Mouse (Mus musculus): ENCODE results near the gene Tbpl1. TPM values are rescaled to one million over a fixed set of nuclear protein-coding genes. Genes with fewer than 3 reads are reported as not detected.

The Tbpl1 gene
- polyA plus RNA-seq, 1 experiment from 2014 or later, result 42.2 TPM

DNA sequence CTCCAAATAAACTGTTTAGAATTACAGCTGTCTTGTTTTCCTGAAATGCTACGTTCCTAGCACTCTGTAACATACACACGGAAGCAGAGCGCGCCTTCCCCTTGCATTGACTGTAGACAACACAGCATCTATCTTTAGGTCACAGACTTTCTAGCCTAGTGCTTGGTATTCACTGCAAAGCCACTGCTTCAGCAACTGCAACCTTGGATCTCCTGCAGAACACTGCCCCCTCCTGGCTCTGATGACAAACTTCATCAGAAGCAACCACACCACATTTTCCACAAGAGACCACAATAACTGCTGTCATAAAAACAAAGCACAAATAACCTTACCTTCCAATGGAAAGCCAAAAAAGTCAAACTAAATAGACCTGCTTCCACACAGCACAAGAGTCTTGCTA lies 17.2 kb downstream of the Tbpl1 start:
- Histone ChIP-seq H3K9ac (replicated peaks; ENCODE audit: low read depth) (no peak overlapping the region), H3K27me3 (replicated peaks; ENCODE audit: insufficient read depth, low read length) (no peaks in the 10 kb centered on the region), H3K27ac (ENCODE audit: low read length) (no peak overlapping the region), H3K36me3 (ENCODE audit: insufficient read depth, low read length) (no peaks in the 10 kb centered on the region), H3K4me2 (replicated peaks; ENCODE audit: low read depth, low read length) (no peak overlapping the region), H3K9me3 (ENCODE audit: low read length) (no peaks in the 10 kb centered on the region), H3K4me1 (ENCODE audit: insufficient read depth, low read depth, low read length) (no peaks in the 10 kb centered on the region), H3K4me3 (ENCODE audit: low read depth, low read length) (no peak overlapping the region)
- ATAC-seq, result peak; percentile 48; the same call in 1 of the 2 replicates
- 54% methylated on average over 4 of the region's 4 CpGs for WGBS
- peak; percentile 86 for DNase-seq (ENCODE audit: low spot score)
- TF ChIP-seq CTCF (IDR thresholded peaks at IDR 0.05) (peak; percentile 90), EP300 (IDR thresholded peaks at IDR 0.05) (no peak)

DNA sequence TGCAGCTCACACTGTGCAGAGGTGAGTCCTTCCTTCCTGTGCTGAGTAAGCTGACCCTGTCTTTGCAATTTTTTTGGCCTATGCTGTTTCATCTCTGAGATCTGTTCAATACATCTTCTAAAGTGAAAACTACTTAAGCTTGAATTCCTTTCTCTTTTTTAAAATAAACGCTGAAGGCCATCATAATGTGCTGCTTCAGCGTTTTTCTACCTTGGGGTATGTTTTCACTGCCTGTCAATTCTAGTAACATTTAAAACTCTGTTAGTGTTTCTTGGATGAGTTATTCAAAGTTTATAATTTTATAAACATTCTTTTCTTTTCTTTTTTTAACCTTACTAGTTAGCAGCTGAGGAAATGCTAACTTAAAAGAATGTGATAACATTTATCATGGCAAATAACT lies 18.8 kb downstream of the Tbpl1 start:
- H3K9me3 ChIP-seq (ENCODE audit: low read length), result no peaks in the 10 kb centered on the region
- H3K36me3 ChIP-seq (ENCODE audit: insufficient read depth, low read length), result no peaks in the 10 kb centered on the region
- DNase-seq (ENCODE audit: low spot score) (no peak), ATAC-seq (no peak)
- no peak overlapping the region for H3K4me3 ChIP-seq (ENCODE audit: low read depth, low read length)
- WGBS, result 45% methylated on average over 2 of the region's 2 CpGs
- TF ChIP-seq EP300 (IDR thresholded peaks at IDR 0.05), result no peak
- TF ChIP-seq CTCF (IDR thresholded peaks at IDR 0.05), result no peak
- H3K27me3 ChIP-seq (replicated peaks; ENCODE audit: insufficient read depth, low read length), result no peaks in the 10 kb centered on the region
- no peak overlapping the region for H3K9ac ChIP-seq (replicated peaks; ENCODE audit: low read depth)
- no peaks in the 10 kb centered on the region for H3K4me1 ChIP-seq (ENCODE audit: insufficient read depth, low read depth, low read length)
- no peak overlapping the region for H3K4me2 ChIP-seq (replicated peaks; ENCODE audit: low read depth, low read length)
- no peak overlapping the region for H3K27ac ChIP-seq (ENCODE audit: low read length)

DNA sequence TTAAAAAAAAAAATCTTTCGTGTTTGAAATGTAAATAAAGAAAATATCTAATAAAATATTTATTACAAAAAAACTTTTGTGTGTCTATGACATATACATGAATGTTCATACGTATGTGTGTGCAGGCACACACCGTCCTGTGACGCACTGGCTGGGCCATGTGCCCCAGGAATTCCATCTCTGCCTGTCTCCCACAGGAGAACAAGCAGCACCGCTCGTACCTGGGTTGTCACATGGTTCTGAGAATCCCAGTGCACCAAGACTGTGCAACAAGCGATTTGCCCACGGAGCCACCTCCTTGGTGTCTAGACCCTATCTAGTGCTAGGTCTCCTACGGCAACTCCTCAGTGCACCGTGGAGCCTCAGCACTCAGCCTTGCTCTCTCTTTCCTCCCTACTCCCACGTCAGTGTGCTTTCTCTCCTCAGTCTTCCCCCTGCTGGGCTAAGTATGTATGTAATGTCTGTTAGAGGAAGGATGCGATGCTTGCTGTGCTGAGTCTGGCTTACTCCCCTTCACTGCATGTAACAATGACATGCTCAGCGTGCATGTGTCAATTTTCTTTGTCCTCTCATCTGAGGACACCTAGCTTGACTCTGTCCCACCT lies 21.5 kb downstream of the Tbpl1 start:
- peaks cover 15% of the 10 kb centered on the region; the same call in 1 of the 2 replicates for H3K36me3 ChIP-seq (ENCODE audit: insufficient read depth, low read length)
- no peak overlapping the region for H3K9ac ChIP-seq (replicated peaks; ENCODE audit: low read depth)
- no peaks in the 10 kb centered on the region for H3K9me3 ChIP-seq (ENCODE audit: low read length)
- H3K4me3 ChIP-seq (ENCODE audit: low read depth, low read length), result no peak overlapping the region
- TF ChIP-seq CTCF (IDR thresholded peaks at IDR 0.05), result no peak; the same call in 1 of the 2 replicates
- H3K4me1 ChIP-seq (ENCODE audit: insufficient read depth, low read depth, low read length), result no peaks in the 10 kb centered on the region
- 89% methylated on average over 13 of the region's 13 CpGs for WGBS
- H3K27me3 ChIP-seq (replicated peaks; ENCODE audit: insufficient read depth, low read length), result no peaks in the 10 kb centered on the region
- no peak overlapping the region for H3K4me2 ChIP-seq (replicated peaks; ENCODE audit: low read depth, low read length)
- ATAC-seq (no peak), DNase-seq (ENCODE audit: low spot score) (no peak)
- no peak overlapping the region for H3K27ac ChIP-seq (ENCODE audit: low read length)

DNA sequence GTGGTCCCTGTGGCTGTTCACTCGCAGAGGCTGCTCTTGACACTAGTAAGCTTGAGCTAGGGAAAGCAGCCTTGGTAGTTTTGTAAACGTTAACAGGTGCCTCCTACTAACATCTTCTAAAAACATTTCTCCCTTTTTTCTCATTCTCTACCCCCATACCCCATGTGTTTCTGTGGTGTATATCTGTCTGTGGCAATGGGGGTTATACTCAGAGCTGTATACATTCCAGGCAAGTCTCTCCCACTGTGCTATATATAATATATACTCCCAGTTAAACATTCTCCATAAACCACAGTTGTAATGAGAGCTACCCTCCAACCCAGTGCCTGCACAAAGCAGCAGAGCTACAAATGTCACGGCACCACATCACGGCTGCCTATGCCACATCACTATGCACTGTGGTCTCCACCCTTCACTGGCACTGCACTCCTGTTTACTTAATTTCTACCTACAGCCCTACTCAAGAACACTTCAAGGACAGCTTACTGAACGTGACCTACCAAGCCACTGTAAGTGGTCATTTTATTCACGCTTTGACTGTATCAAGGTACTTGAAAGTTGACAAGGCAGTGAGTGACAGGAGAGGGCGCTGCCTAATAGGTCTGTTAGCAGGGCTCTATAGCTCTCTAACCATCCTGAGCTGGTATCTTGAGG lies 23.4 kb downstream of the Tbpl1 start:
- TF ChIP-seq CTCF (IDR thresholded peaks at IDR 0.05) (peak; percentile 54), EP300 (IDR thresholded peaks at IDR 0.05) (peak; percentile 40; the same call in 1 of the 2 replicates)
- Histone ChIP-seq H3K4me3 (ENCODE audit: low read depth, low read length) (no peak overlapping the region), H3K4me2 (replicated peaks; ENCODE audit: low read depth, low read length) (no peak overlapping the region), H3K4me1 (ENCODE audit: insufficient read depth, low read depth, low read length) (no peaks in the 10 kb centered on the region), H3K9me3 (ENCODE audit: low read length) (no peaks in the 10 kb centered on the region), H3K27me3 (replicated peaks; ENCODE audit: insufficient read depth, low read length) (no peaks in the 10 kb centered on the region), H3K36me3 (ENCODE audit: insufficient read depth, low read length) (peaks cover 15% of the 10 kb centered on the region; the same call in 1 of the 2 replicates), H3K9ac (replicated peaks; ENCODE audit: low read depth) (no peak overlapping the region), H3K27ac (ENCODE audit: low read length) (no peak overlapping the region)
- peak; percentile 82 for DNase-seq (ENCODE audit: low spot score)
- peak; percentile 96 for ATAC-seq
- 62% methylated on average over 7 of the region's 7 CpGs for WGBS

DNA sequence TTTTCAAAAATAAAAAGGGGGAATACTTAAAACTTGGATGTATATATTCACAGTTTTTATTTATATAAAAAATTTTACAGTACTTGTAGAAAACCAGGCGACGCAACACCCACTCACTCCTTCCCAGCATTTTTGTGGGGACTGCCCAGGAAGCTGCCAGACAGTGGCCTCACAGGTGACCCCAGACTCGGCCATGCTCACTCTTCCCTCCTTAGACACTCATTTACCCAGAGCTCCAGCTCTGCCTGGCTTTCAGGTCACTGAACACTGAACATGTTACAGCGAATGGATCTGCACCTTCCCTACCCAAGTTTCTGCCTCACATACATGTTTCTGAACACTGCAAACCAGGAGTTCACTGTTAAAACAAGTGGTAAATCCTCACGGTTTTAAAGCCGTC lies 27.9 kb downstream of the Tbpl1 start:
- Histone ChIP-seq H3K27ac (ENCODE audit: low read length) (no peak overlapping the region), H3K4me2 (replicated peaks; ENCODE audit: low read depth, low read length) (no peak overlapping the region), H3K9ac (replicated peaks; ENCODE audit: low read depth) (no peak overlapping the region), H3K36me3 (ENCODE audit: insufficient read depth, low read length) (peaks cover 15% of the 10 kb centered on the region; the same call in 1 of the 2 replicates), H3K9me3 (ENCODE audit: low read length) (no peaks in the 10 kb centered on the region), H3K4me1 (ENCODE audit: insufficient read depth, low read depth, low read length) (peaks cover 6% of the 10 kb centered on the region; the same call in 1 of the 2 replicates), H3K4me3 (ENCODE audit: low read depth, low read length) (no peak overlapping the region), H3K27me3 (replicated peaks; ENCODE audit: insufficient read depth, low read length) (no peaks in the 10 kb centered on the region)
- ATAC-seq (no peak), DNase-seq (ENCODE audit: low spot score) (no peak)
- WGBS, result 91% methylated on average over 6 of the region's 6 CpGs
- TF ChIP-seq EP300 (IDR thresholded peaks at IDR 0.05) (no peak), CTCF (IDR thresholded peaks at IDR 0.05) (no peak)

DNA sequence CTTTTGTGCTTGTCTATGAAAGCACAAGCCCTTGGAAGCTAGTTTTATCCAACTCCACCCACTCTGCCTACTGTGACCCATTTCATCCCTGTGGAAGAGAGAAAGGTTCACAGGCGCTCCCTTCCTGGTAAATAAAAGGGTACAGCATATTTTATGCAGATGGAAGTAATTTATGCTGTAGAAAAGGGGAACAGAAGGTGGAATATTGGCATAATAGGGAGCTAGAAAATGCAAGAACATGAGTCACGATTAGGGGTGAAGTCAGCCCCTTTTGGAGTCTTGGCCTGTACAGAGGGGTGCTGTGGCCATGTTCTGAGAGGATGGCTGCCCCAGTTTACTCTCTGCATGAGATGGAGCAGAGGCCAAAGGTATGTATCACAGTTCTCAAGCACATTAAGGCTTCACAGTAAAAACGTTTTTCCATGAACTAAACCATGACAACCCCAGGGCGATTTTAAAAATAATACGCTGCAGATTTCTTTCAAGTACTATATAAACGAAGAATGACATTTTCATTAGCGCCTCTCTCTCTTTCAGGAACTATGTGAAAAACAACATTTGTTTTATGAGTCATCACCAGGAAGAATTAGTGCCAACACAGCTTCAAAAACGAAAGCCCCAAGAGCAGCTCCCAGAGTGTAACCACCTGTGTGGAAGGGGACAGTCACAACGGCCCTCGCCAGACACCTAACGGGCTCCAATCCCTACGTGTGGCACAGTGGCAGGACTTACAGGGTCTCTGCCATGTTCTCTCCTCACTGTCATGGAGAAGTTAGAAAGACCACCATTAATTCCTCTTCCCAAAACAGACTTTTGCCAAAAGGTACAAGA lies 30.0 kb downstream of the Tbpl1 start:
- Histone ChIP-seq H3K27ac (ENCODE audit: low read length) (no peak overlapping the region), H3K4me2 (replicated peaks; ENCODE audit: low read depth, low read length) (no peak overlapping the region), H3K4me3 (ENCODE audit: low read depth, low read length) (no peak overlapping the region), H3K4me1 (ENCODE audit: insufficient read depth, low read depth, low read length) (peaks cover 6% of the 10 kb centered on the region; the same call in 1 of the 2 replicates), H3K27me3 (replicated peaks; ENCODE audit: insufficient read depth, low read length) (no peaks in the 10 kb centered on the region), H3K9ac (replicated peaks; ENCODE audit: low read depth) (no peak overlapping the region), H3K36me3 (ENCODE audit: insufficient read depth, low read length) (0 out of 2 replicates have a peak, but pooled peaks cover 10% of the 10 kb centered on the region), H3K9me3 (ENCODE audit: low read length) (no peaks in the 10 kb centered on the region)
- TF ChIP-seq CTCF (IDR thresholded peaks at IDR 0.05), result no peak
- no peak for TF ChIP-seq EP300 (IDR thresholded peaks at IDR 0.05)
- WGBS, result 51% methylated on average over 12 of the region's 12 CpGs
- DNase-seq (ENCODE audit: low spot score) (no peak), ATAC-seq (0 out of 2 replicates have a peak, but pooled peaks have one; percentile 9)

All from lung, postnatal 0 days (tissue).